In genomic region chr16:20445871-20446270, GRCm38 (mm10) we compare ENCODE assay signal across 23 mouse cellular contexts. TPM values are rescaled to one million over a fixed set of nuclear protein-coding genes. Genes with fewer than 3 reads are reported as not detected.
DNase-seq lines count a peak whose midpoint lies in the region; TF ChIP-seq lines count a peak whose summit lies in the region.
"Had no signal": no experiment of that assay in that cellular context is flagged by ENCODE, and none has a peak within 500 bp of the region (broad histone marks: within the 10 kb centered on the region; RNA-seq: fewer than 3 reads in every experiment).

No protein-coding gene starts in this region.

- no peaks in the 10 kb centered on the region for H3K36me3 ChIP-seq in kidney, adult 2 months (ENCODE audit: control insufficient read depth, insufficient read depth, low read length)
- no peaks in the 10 kb centered on the region for H3K36me3 ChIP-seq in ES-E14 (ENCODE audit: control insufficient read depth, insufficient read depth, low read length, poor library complexity, severe bottlenecking)
- H3K36me3 ChIP-seq: embryonic facial prominence, embryonic 15.5 days; forebrain, embryonic 12.5 days; heart, embryonic 13.5 days; hindbrain, embryonic 13.5 days; kidney, embryonic 15.5 days had no signal

- TF ChIP-seq POLR2A in kidney, adult 2 months (IDR thresholded peaks at IDR 0.05; ENCODE audit: low read depth, low read length) = no peak

- in situ Hi-C loops in ES-E14 (cut with MboI; ENCODE audit: low sequenced_read_pairs in 2 of 2, unreplicated experiment in 2 of 2) = no loop called here

- no peaks in the 10 kb centered on the region; the same call in 1 of the 2 replicates for H3K4me1 ChIP-seq in kidney, adult 2 months (ENCODE audit: control insufficient read depth, insufficient read depth, low read length)
- peaks cover 0 to 8% of the 10 kb centered on the region in 2 experiments; a peak in 1 of 4 replicates for H3K4me1 ChIP-seq in ES-E14 (ENCODE audit: control insufficient read depth in 2 of 2, insufficient read depth in 2 of 2, low read length in 2 of 2, poor library complexity in 1 of 2)
- H3K4me1 ChIP-seq: embryonic facial prominence, embryonic 15.5 days; hindbrain, embryonic 13.5 days; kidney, embryonic 15.5 days had no signal

- H3K27me3 ChIP-seq in kidney, adult 2 months (replicated peaks; ENCODE audit: control insufficient read depth, insufficient read depth, low read length) = no peaks in the 10 kb centered on the region
- H3K27me3 ChIP-seq: CH12.LX; embryonic facial prominence, embryonic 15.5 days; forebrain, embryonic 12.5 days; heart, embryonic 13.5 days; hindbrain, embryonic 13.5 days; kidney, embryonic 15.5 days had no signal

- no peak overlapping the region for H3K4me3 ChIP-seq in kidney, adult 2 months (ENCODE audit: insufficient read depth, low read depth, low read length)
- H3K4me3 ChIP-seq in ES-E14 (ENCODE audit: insufficient read depth in 1 of 2, low read depth in 1 of 2, low read length in 2 of 2, poor library complexity in 1 of 2, severe bottlenecking in 1 of 2) = no peak overlapping the region
- H3K4me3 ChIP-seq: embryonic facial prominence, embryonic 15.5 days; forebrain, embryonic 12.5 days; gastrocnemius, adult 2 months; heart, embryonic 13.5 days; hindbrain, embryonic 13.5 days; kidney, embryonic 15.5 days had no signal

- DNase-seq in kidney, adult 2 months = peak; percentile 15
- DNase-seq in kidney, adult 9 months = no peak
- no peak for DNase-seq in ES-E14 (ENCODE audit: low read depth, low spot score)
- DNase-seq in adipocyte (ENCODE audit: low spot score) = peak; percentile 64
- DNase-seq in retina, embryonic 14.5 days (ENCODE audit: low spot score) = no peak
- no peak for DNase-seq in right cerebral cortex, adult 2 months (ENCODE audit: low spot score in 2 of 2)
- no peak for DNase-seq in lung, adult 18-20 months
- DNase-seq: adrenal gland, postnatal 25 days; cerebellum, adult 18-20 months; cerebellum, postnatal 14 days; embryo, embryonic 11 days; forebrain, postnatal 0 days; gastrocnemius, adult 2 months; gastrocnemius, postnatal 25 days; heart, postnatal 4 days; kidney, adult 11 months had no signal

- TF ChIP-seq CTCF in kidney, adult 2 months (conservative IDR thresholded peaks at IDR 0.05; ENCODE audit: insufficient read depth, insufficient read length, low read depth, low read length) = no peak

- H3K9me3 ChIP-seq in ES-E14 (ENCODE audit: control insufficient read depth, insufficient read depth, low read depth, low read length) = no peaks in the 10 kb centered on the region
- H3K9me3 ChIP-seq: embryonic facial prominence, embryonic 15.5 days; forebrain, embryonic 12.5 days; heart, embryonic 13.5 days; hindbrain, embryonic 13.5 days; kidney, embryonic 15.5 days had no signal

- WGBS in kidney, adult 2 months = 69% methylated on average over 1 of the region's 1 CpGs

- no peak overlapping the region for H3K9ac ChIP-seq in ES-E14 (ENCODE audit: insufficient read depth, low read depth, low read length, poor library complexity, severe bottlenecking)
- H3K9ac ChIP-seq: embryonic facial prominence, embryonic 15.5 days; forebrain, embryonic 12.5 days; forebrain, postnatal 0 days; heart, embryonic 13.5 days; hindbrain, embryonic 13.5 days; kidney, embryonic 15.5 days had no signal

- no peak overlapping the region for H3K27ac ChIP-seq in kidney, adult 2 months (ENCODE audit: insufficient read depth, low read depth, low read length)
- no peak overlapping the region for H3K27ac ChIP-seq in ES-E14 (ENCODE audit: insufficient read depth, low read depth, low read length, poor library complexity, severe bottlenecking)
- H3K27ac ChIP-seq: embryonic facial prominence, embryonic 15.5 days; forebrain, embryonic 12.5 days; gastrocnemius, adult 2 months; heart, embryonic 13.5 days; hindbrain, embryonic 13.5 days; hindbrain, postnatal 0 days; kidney, embryonic 15.5 days had no signal

TF ChIP-seq in ES-E14, 5 proteins besides CTCF, POLR2A, EP300 and RAD21:
- TF ChIP-seq ZC3H11A (IDR thresholded peaks at IDR 0.05; ENCODE audit: borderline replicate concordance, low read depth, low read length) = no peak
- 0 out of 2 replicates have a peak, but pooled peaks have one; percentile 42 for TF ChIP-seq MAFK (IDR thresholded peaks at IDR 0.05; ENCODE audit: insufficient read depth, low read depth, low read length)

RNA-seq across cellular contexts. Expression of gene Abcc5, which starts 19.7 kb away (rescaled TPM):
- polyA plus RNA-seq in kidney, adult 2 months (2012; rRNA removed) = 56.0 and 73.1 TPM in 2 replicates
- 159 and 168 TPM in 2 replicates for total RNA-seq in ES-E14 (2012; rRNA removed)

RNA-seq across cellular contexts. Expression of gene Eif2b5, which starts 52.7 kb away (rescaled TPM):
- polyA plus RNA-seq in kidney, adult 2 months (2012; rRNA removed) = 30.4 and 33.9 TPM in 2 replicates
- 159 and 173 TPM in 2 replicates for total RNA-seq in ES-E14 (2012; rRNA removed)

Comparison
In these comparisons a context has a peak if more than half of its experiments do, and no peak if none do; other contexts are left out.
1. DNase-seq: peak in kidney, adult 2 months (single experiment) and adipocyte (single experiment); none in kidney, adult 9 months (single experiment), ES-E14 (single experiment), retina, embryonic 14.5 days (single experiment), right cerebral cortex, adult 2 months (0 of 2) and lung, adult 18-20 months (0 of 2).